Mouse (Mus musculus): ENCODE data around the gene Acacb.

Gene Acacb

DNA sequence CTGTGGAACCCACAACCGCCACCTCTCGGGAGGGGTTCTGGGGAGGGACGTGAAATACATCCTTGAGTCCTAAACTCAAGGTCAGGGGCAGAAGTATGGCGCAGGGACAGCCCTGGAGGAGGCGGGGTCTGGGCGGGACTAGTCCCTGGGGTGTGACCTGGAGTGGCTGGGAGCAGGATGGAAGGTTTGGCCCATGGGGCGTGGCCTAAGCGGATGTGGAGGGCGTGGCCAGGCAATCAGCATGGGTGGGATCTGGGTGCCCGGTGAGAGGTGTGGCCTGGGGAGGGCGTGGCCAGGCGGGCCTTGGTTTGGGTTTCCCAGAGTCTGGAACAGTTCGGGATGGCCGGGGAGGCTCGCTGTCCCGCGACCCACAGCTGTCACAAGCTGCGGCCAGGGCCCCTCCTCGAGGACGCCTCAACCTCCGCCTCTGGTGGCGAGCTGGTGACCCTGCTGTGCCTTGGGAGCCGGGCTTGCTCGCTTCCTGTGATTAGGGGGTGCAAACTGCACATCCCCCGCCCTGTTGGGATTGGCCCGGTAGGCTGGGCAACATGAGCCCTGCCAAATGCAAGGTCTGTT is 29.3 kb downstream of the Acacb start:
- peak; percentile 81 for DNase-seq (ENCODE audit: extremely low read depth, low read depth)

GRCm38 (mm10) chr5:114176548-114177400 is 30.4 kb downstream of the Acacb start:
- DNase-seq (ENCODE audit: extremely low read depth, low read depth), result no peak

- DNase-seq (ENCODE audit: extremely low read depth, low read depth), result no peak
Observed at GRCm38 (mm10) chr5:114177966-114178719, 31.8 kb downstream of the Acacb start.

GRCm38 (mm10) chr5:114179541-114179940 is 33.2 kb downstream of the Acacb start:
- DNase-seq (ENCODE audit: extremely low read depth, low read depth), result no peak

DNA sequence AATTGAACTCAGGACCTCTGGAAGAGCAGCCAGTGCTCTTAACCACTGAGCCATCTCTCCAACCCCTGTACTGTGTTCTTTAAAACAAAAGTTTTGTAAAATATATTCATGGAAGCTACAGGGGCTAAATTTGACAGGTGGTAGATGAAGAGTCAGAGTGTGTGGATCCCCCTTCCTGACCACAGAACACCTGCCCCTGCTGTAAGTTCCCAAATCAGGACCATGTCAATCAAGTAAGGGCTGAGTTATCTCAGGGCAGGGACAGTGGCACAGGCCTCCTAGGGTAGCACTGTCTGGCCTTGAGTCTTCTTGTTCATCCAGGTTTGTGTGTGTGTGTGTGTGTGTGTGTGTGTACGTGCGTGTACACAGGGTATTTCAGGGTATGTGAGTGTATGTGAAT is 37.2 kb downstream of the Acacb start:
- no peak for DNase-seq (ENCODE audit: extremely low read depth, low read depth)

DNA sequence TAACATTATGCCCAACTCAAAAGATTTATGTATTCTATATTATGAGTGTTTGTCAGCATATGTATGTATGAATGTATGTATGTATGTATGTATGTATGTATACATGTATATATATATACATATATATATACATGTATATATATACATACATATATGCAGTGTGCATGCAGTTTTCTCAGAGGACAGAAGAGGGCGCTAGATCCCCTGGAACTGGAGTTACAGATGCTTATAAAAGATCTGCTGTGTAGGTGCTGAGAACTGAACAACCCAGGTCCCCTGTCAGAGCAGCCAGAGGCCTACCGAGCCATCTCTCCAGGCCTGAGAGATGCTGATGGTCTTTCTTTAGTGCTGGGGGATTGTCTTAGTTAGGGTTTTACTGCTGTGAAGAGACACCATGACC is 40.8 kb downstream of the Acacb start:
- peak; percentile 9 for DNase-seq (ENCODE audit: extremely low read depth, low read depth)

DNA sequence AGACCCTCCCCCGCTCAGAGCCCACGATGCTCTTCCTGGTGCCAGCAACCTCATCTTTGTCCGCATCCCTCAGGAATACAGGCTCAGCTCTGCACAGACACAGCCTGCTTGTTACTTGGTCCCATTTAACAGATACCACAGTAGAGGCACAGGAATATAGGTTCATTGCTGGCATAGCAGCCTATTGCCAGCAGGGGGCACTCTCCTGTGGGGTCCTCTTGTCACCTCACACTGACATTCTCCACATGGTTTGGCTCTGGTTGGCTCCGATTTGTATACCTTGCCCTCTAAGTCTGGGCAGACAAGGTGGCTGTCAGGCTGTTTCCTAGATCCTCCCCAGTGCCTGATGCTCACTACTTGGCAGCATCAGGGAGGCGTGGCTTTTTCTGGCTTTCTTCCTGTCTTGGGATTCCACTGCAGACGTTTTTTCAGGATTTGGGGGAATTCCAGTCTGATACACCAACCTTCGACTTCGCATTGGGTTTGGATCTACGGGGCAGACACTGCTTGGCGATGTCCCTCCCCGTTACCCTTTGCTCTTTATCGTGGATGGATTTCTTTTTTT is 42.6 kb downstream of the Acacb start:
- no peak for DNase-seq (ENCODE audit: extremely low read depth, low read depth)

- no peak for DNase-seq (ENCODE audit: extremely low read depth, low read depth)
Observed at GRCm38 (mm10) chr5:114194161-114194560, 47.8 kb downstream of the Acacb start.

DNA sequence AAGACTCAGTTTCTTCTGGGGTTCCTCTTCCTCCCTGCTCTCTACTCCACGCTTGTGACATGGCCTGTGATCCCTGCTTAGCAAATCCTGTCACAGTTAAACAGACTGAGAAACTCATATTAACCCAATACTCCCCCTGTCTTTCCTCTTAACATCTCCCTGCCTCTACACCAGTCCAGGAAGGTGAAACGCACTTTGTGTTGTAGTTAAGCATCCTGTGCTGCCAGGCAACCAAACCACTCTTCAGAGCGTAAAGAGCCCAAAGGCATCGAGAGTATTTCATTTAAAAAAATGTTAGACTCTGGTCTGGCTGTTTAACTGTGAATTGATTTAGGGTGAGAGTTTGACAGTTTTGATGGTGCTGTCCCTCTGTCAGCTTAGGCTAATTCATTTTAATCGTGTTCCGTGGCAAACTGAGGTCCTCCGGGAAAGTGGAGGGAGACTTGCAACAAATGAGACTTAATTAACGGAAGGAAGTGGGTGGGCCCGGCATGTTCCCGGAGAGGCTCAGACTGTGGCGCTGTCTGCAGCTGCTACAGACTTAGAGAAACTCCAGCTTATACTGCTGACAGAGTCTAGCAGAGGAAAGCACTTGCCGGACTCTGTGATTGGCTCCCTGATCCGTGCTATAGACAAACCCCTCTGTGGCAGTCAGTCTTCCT is 52.9 kb downstream of the Acacb start:
- DNase-seq (ENCODE audit: extremely low read depth, low read depth), result no peak

DNA sequence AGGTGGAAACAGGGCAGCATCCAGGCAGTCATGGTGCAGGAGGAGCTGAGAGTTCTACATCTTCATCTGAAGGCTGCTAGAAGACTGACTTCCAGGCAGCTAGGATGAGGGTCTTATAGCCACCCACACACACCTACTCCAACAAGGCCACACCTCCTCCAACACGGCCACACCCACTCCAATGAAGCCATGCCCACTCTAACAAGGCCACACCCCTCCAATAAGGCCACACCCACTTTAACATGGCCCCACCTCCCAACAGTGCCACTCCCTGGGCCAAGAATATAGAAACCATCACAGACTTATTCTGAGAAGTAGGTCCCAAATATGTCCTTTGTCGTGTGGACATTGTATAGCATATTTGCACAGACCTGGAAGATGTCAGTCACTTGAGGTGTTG is 59.8 kb downstream of the Acacb start:
- DNase-seq (ENCODE audit: extremely low read depth, low read depth), result no peak

- DNase-seq (ENCODE audit: extremely low read depth, low read depth), result peak; percentile 69
Observed at GRCm38 (mm10) chr5:114213183-114213582, 66.8 kb downstream of the Acacb start.

DNA sequence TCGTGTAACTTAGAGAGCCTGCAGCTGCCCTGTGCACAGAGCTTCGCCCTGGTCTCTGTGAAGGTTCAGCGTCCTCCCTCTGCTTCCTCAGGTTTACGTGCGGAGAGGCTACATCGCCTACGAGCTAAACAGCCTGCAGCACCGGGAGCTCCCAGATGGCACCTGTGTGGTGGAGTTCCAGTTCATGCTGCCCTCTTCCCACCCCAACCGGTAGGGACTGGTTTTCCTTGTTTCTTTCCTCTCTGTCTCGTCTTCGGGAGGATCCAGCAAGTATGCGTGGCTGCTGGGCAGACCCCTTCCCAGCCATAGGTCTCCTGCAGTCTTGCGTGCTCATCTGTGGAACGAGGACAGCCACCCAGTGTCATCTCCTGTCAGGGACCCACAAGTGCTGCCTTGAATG is 72.4 kb downstream of the Acacb start:
- DNase-seq (ENCODE audit: extremely low read depth, low read depth), result no peak

DNA sequence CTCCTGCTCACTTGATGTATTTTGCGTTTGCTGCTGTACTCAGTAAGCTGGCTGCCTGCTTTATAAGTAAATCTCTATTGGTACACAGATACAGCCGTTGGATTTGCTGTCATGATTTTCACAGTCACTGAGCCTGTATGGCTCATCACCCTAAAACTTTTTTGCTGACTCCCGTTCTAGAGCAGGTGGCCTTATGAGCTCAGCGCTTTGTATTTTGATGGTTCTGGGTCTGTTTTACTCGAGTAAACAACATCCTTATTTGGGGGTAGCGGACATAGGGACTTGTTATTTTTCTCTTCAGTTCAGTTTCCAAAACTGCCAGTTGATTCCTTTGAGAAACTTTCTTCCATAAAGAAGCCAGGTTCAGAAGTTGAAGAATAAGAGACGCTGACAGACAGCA is 79.7 kb downstream of the Acacb start:
- DNase-seq (ENCODE audit: extremely low read depth, low read depth), result no peak

DNA sequence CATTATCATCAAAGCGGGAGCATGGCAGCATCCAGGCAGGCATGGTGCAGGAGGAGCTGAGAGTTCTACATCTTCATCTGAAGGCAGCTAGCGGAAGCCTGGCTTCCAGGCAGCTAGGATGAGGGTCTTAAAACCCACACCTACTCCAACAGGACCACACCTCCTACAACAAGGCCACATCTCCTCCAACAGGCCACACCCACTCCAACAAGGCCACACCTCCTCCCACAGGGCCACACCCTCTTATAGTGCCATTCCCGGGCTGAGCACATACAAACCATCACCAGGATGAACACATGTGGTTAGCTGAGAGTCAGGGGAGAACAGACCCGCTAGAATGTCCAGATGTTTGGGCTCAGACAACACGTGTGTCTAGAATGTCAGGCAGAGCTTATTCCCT is 82.6 kb downstream of the Acacb start:
- no peak for DNase-seq (ENCODE audit: extremely low read depth, low read depth)

- DNase-seq (ENCODE audit: extremely low read depth, low read depth), result peak; percentile 12
Observed at GRCm38 (mm10) chr5:114238924-114239323, 92.6 kb downstream of the Acacb start.

GRCm38 (mm10) chr5:114239737-114240136 is 93.4 kb downstream of the Acacb start:
- DNase-seq (ENCODE audit: extremely low read depth, low read depth), result no peak

DNA sequence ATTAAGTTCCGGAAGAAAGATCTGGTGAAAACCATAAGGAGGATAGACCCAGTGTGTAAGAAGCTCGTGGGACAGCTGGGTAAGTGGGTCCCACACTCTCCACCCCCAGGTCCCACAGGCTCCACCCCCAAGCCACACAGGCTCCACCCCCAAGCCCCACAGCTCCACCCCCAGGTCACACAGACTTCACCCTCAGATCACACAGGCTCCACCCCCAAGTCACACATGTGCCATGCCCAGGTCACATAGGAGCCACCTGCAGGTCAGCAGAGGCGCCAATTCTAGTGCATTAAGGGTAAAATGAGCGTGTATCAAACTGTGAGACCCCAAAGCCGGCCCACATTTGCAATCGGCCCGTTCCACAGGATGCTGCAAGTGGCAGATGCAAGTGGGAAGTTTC is 100.1 kb downstream of the Acacb start:
- no peak for DNase-seq (ENCODE audit: extremely low read depth, low read depth)

DNA sequence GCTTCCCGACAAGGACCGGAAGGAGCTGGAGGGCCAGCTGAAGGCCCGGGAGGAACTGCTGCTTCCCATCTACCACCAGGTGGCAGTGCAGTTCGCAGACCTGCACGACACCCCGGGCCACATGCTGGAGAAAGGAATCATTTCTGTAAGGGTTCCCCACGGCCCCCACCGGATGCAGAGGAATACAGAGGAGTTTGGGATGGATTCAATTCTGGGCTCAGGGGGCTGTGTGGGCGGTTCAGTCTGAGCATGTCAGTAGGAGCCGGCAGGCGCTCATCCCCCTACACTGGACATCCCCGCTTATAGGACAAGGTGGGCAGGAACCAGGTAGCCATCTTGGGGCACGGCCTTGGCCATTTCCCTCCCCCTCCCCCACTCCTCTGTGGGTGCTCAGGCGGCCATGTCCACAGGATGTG is 101.8 kb downstream of the Acacb start:
- DNase-seq (ENCODE audit: extremely low read depth, low read depth), result peak; percentile 45

GRCm38 (mm10) chr5:114259495-114259894 is 113.2 kb downstream of the Acacb start:
- DNase-seq (ENCODE audit: extremely low read depth, low read depth), result no peak

GRCm38 (mm10) chr5:114261494-114261893 is 115.2 kb downstream of the Acacb start:
- peak; percentile 30 for DNase-seq (ENCODE audit: extremely low read depth, low read depth)

GRCm38 (mm10) chr5:114264030-114264459 is 117.7 kb downstream of the Acacb start:
- no peak for DNase-seq (ENCODE audit: extremely low read depth, low read depth)

All from MEL-GATA-1-ER (cell line).